Mouse (Mus musculus): ENCODE results near the gene Tat.
"Not testable (repeated sequence)": the region's sequence is repeated elsewhere in the genome, so short reads cannot be mapped to it uniquely, and the experiment has no call there.

Tat gene

GRCm38 (mm10) chr8:109986384-109986783 lies 3.9 kb upstream of the Tat start:
- DNase-seq, result no peak

DNA sequence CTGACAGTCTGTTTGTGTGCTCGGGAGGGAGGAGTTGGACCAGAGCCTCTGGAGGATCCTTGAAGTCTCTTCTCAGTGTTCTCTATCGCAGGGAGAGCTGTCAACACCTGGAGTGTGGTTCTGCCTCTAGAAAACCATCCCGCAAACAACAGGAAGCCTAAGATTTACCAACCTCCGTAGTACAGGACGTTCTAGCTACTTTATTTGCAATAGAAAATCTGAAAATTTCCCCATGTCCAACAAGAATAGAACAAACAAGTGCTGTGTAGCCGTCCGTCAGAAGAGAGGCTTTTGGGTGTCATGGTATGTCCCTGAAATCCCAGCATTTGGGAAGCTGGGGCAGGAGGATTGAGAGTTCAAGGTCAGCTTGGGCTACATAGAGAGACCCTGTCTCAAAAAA lies 2.5 kb upstream of the Tat start:
- no peak for DNase-seq

DNA sequence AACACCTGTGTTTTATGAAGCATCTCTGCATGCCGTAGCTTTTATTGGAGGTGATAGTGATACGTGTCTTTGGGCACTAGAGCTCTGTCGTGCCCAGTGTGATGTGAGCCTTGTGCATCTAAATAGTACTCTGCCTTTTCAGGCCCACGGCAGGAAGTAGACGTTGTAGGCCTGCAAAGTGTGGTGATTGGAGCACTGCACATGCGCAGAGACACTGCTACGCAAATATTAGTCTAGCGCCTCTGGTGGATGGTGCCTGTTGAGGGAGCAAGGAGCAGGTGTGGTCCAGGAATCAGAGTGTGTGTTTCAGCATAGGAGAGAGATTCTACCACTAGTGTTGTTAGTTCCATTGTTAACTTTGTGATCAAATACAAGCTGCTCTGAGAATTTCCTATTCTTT lies 1.1 kb upstream of the Tat start:
- no peak for DNase-seq

DNA sequence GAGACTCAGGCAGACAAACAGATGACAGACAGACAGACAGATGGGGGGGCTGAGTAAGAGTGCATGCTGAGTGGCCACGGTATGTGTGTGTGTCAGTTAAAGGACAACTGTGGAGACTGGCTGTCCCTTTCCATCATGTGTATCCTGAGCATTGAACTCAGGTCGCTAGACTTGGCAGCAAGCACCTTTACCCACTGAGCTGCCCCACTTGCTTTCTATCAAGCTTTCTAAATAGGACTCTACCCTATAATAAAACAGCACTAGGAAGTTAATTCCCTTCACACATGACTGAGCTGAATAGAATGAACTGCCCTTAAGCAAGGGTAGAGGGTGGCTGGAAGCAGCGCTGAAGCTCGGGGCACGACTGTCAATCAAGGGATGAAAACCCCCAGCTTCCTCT lies 1.9 kb downstream of the Tat start:
- no peak for DNase-seq

- DNase-seq, result no peak
Observed at GRCm38 (mm10) chr8:109992951-109993350, 2.7 kb downstream of the Tat start.

GRCm38 (mm10) chr8:109997381-109997780 lies 7.1 kb downstream of the Tat start:
- DNase-seq, result no peak

DNA sequence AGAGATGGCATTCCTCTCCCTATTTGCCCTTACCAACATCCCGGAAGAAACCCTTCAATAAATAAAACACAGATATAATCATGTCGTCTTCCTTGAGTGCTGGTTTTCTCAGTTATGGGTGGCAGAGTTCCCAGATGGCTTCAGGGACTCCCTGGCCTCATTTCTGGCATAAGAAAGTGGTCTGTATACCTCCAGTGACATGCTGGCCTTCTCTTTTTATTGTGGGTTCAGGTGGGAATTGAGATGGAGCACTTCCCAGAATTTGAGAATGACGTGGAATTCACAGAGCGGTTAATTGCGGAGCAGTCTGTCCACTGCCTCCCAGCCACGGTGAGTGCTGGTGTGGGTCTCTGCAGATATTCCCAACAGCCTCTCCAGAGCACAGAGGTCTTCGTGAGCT lies 7.8 kb downstream of the Tat start:
- DNase-seq, result no peak

DNA sequence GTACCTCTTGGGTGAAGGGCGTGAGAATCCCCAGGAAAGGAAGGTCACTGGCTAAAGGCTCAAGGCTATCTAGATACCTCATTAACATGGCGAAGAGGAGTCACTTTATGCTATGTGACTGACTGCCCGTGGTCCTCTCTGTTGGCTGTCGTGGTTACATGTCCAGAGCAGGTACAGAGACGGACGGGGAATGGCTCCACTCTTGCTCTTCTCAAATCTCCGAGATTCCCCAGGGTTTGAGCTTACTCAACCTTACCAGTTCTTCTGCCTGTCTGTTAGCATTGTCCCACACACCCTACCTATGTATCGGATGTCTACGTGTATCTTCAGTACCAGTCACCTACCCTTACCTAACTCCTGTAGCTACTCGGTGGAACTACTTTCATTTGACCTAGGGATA lies 9.7 kb downstream of the Tat start:
- DNase-seq, result no peak

DNA sequence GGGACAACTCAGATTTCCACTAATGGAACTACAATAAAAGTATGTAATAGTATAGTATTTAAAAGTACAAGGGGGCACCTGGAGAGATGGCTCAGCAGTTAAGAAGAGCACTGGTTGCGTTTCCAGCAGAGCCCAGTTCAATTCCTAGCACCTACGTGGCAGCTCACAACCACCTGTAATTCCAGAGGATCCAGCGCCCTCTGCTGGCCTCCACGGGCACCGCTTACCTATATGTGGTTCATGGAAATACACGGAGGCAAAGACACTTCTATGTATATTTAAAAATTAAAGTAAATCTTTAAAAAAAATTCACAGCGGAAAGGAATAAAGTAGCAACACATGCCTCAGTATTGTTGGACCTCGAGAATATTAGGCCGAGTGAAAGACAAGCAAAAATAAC lies 12.7 kb downstream of the Tat start:
- no peak for DNase-seq

DNA sequence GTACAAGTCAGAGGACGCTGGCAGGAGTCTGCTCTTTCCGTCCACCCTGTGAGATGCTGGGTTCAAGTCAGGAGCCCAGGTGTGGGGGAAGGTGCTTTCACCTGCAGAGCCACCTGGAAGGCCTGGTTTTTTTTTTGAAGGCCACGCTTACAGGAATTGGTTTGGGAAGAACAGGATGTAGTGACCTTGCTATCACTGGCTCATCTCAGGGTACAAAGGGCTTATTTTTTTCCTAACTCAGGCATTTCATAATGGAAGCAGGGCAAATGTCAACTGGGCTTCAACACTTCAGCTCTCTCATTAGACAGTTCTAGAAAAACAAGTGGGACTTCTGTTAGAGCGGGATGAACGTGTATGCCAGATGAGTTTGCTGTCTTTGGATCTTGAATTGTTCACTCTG lies 14.1 kb downstream of the Tat start:
- DNase-seq, result no peak

DNA sequence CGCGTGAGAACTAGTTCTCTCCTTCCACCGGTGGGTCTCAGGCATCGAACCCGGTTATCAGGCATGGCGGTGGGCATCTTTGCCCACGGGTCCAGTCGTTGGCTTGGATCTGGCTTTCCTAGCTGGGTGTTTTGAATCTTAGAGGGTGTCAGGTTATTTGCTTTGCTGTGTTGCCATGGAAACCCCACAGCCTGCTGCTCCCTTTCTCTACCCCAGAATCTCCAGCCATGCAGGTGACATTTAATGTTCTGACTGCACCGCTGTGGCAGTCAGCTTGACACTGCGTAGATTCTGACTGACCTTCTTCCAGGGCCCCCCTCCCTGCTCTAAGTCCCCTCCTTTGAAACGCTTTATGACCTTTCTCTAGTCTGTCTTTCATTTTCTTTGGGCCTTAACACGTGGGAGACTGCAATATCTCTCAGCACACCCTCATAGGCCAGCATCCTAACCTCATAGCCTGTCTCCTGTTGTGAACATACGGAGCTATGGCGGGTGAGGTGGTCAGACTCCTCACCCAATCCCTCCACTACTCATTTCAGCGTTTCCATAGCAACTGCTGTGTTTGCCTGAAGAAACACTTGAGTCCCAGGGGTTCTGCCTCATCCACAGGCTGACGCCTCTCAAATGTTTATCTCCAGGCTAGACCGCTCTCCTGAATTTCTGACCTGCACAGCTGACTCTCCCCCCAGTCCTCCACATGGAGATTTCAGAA lies 16.2 kb downstream of the Tat start:
- peak; percentile 28 for DNase-seq

DNA sequence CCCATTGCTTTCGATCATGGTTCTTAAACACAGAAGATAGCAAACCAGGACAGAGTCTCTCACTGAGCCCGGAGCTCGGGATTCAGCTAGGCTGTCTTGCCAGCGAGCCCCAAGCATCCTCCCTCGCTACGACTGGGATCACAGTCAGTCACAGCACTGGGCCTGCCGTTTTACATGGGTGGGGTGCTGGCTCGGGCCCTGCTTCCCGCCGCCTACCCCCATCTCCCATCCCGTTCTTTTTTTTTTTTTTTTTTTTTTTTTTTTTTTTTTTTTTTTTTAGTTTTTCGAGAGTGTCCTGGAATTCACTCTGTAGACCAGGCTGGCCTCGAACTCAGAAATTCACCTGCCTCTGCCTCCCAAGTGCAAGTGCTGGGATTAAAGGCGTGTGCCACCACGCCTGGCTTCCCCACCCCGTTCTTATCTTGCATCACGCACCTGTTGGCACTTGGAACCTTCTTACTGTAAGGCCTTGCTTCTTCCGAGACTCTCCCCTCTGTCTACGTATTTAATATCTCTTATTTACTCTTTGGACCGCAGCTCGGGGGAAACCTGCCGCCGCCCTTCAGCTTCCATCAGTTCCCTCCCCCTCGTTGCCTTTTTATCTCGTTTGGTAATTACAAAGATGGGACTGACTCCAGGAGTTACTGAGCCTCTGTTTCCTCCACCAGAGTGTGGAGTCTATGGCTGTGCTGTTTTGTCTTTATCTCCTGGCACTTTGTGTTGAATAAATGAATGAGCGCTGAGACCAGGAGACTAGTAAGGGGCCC lies 18.2 kb downstream of the Tat start:
- no peak for DNase-seq

- DNase-seq, result no peak
Observed at GRCm38 (mm10) chr8:110008995-110009446, 18.8 kb downstream of the Tat start.

DNA sequence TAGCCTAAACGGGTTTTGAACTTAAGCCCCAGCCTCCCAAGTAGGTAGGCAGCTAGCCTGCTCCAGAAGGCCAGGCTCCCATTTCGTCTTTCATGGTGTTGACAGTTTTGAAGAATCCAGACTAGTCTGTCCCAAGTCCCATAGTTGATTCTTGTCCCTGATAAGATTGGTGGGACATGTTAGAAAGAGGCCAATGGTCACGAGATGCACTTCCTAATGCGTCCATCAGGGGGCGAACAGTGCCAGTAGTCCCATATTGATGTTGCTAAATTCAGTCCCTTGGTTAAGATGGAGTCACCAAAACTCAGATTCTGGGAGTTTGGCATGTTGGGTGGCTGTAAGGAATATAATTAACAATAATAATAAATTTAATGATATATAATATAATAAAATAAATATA lies 20.6 kb downstream of the Tat start:
- DNase-seq, result peak; percentile 18

DNA sequence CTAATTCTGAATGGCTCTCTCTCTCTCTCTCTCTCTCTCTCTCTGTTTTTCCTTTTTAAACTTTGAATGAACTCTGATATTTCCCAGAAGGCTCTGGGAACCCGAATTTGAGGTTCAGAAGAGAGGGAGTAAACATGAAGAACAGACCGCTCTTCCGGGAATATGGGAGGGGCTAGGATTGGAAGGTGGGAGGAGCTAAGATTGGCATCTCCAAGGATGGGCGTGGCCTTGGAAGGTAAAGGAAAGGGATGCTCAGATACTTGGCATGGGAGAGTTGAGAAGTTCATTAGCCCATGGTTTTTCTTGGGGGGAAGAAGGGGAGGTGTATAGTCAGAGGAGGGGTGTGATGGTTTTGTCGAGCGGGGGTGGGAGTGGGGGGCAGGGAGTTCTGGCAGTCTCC lies 31.8 kb downstream of the Tat start:
- no peak for DNase-seq

DNA sequence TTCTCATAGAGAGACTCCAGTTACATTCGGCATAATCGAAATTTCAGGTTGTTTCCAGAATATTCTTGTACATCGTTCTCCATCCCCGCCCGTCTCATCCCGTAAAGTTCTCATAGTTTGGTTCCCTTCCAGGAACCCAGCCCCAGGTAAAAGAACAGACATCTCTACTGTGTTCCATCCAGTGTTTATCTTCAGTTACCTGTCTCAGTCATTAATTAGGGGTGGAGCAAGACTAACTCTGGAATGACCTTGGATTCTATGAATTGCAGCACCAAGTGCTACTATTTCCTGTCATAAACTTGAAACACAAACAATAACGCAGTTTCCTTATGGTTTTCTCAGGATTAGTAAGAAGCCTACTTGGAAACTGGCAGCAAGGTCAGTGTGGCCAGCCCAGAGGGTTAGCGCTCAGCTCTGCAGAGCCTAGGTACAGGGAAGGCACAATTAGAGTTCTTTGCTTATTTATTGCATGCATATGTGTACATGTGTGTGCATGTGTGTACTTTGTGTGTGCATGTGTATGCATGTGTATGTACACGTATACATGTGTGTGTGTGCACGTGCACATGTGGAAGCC lies 32.6 kb downstream of the Tat start:
- DNase-seq, result no peak

DNA sequence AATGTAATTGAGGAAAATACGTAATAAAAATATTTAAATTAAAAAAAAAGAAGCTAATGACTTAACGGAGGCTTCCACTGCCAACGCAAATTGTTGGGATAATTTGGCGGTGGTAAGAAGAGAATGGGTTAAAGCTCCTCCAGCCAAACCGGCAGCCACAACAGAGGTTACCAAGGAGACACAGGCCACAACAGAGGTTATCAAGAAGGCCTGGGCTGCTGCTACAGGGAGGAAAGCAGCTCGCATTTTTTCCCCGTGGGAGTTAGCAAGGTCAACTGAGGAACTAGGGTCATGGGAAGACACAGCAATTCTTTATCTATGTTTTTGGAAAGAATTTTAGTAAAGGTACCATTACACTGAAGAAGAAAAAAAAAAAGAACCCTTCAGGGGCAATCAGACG lies 43.5 kb downstream of the Tat start:
- not testable (repeated sequence) for DNase-seq

GRCm38 (mm10) chr8:110034331-110034730 lies 44.1 kb downstream of the Tat start:
- DNase-seq, result no peak

GRCm38 (mm10) chr8:110036156-110036555 lies 45.9 kb downstream of the Tat start:
- no peak for DNase-seq

GRCm38 (mm10) chr8:110039216-110039615 lies 49.0 kb downstream of the Tat start:
- DNase-seq, result peak; percentile 20

GRCm38 (mm10) chr8:110039659-110040058 lies 49.4 kb downstream of the Tat start, which contains the start of gene Chst4:
Chst4 (minus strand) TSS chr8:110039740.
- DNase-seq, result no peak

DNA sequence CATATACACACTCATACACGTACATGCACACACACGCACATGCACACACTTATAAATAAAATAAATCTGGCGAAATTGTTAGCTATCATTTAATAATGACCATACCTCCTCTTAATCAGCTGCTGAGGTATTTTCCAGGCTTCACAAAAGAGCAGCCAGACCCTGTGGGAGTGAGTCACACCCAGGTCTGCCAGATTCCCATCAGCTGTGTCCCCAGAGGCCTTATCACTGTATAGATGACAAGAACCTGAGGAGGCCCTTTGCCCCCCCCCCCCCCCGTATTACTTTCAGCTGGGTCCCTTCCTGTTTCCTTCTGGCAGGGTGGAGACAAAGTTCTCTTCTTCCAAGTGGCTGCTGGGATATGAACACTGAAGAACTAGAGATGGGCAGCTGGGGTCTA lies 50.3 kb downstream of the Tat start:
- DNase-seq, result no peak

All from right cerebral cortex, adult 18-20 months (tissue).